Mouse (Mus musculus) liver (tissue): ENCODE measurements around the gene Tas2r122.
"Not testable (repeated sequence)": the region's sequence is repeated elsewhere in the genome, so short reads cannot be mapped to it uniquely, and the experiment has no call there.

Experiments used
- DNase-seq: peaks from one replicate; pipeline ENCODE4 v3.0.0-alpha.2; 2020; ENCODE audit warnings: mixed read lengths

The Tas2r122 gene

GRCm38 (mm10) chr6:132711828-132712227 lies at the start of gene Tas2r122:
TSS of gene Tas2r122 (minus strand) at chr6:132711928.
- DNase-seq: no peak

GRCm38 (mm10) chr6:132754430-132754829 lies 42.7 kb upstream of the Tas2r122 start, which contains the start of gene Tas2r124:
TSS of gene Tas2r124 (plus strand) at chr6:132754730.
- no peak for DNase-seq

GRCm38 (mm10) chr6:132750206-132750605 lies 38.5 kb upstream of the Tas2r122 start:
- no peak for DNase-seq

GRCm38 (mm10) chr6:132737935-132738334 lies 26.2 kb upstream of the Tas2r122 start, which contains the start of gene Tas2r115:
TSS of gene Tas2r115 (minus strand) at chr6:132738035.
- DNase-seq: no peak

- no peak for DNase-seq
Measured at GRCm38 (mm10) chr6:132700907-132701306, 10.8 kb downstream of the Tas2r122 start, which contains the start of gene Tas2r121. TSS of gene Tas2r121 (minus strand) at chr6:132701007.

- DNase-seq: not testable (repeated sequence)
Measured at GRCm38 (mm10) chr6:132691596-132691995, 20.1 kb downstream of the Tas2r122 start.
